Mouse (Mus musculus): ENCODE data around the gene Ccl2. TPM values are rescaled to one million over a fixed set of nuclear protein-coding genes. Genes with fewer than 3 reads are reported as not detected.

Ccl2 gene
- total and polyA plus RNA-seq, 3 experiments = 0.15 TPM; not detected in 2

DNA sequence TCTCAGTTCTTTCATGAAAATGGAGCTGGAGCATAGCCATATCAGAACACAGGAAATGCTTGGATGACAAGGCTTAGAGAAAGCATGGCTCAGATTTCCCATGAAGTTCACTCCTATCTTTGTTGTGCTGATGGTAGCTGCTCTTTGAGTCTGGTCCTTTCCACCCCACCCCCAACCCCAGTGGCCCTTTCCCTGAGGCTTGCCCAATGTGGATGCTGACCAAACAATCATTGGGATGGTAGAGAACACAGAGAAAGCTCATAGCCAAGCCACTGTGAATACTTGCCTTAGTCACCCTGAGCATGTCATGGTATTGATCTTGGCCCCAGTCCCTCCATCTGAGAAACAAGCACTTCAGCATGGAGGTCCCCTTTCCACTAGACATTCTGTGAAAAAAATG, 3.2 kb upstream of the Ccl2 start:
- Histone ChIP-seq H3K79me2 (ENCODE audit: control insufficient read depth, insufficient read depth, low read length, poor library complexity) (no peaks in the 10 kb centered on the region), H3K9ac (ENCODE audit: control insufficient read depth, low read depth, low read length, poor library complexity, severe bottlenecking) (no peak overlapping the region), H3K27ac (ENCODE audit: control insufficient read depth, low read depth, low read length) (no peak overlapping the region), H3K36me3 (ENCODE audit: control insufficient read depth in 1 of 2, insufficient read depth in 2 of 2, low read length in 2 of 2) (no peaks in the 10 kb centered on the region), H3K4me1 (ENCODE audit: control insufficient read depth in 1 of 2, insufficient read depth in 2 of 2, low read length in 2 of 2) (no peaks in the 10 kb centered on the region), H3K9me3 (replicated peaks; ENCODE audit: insufficient read depth, low read length) (no peaks in the 10 kb centered on the region), H3K4me3 (ENCODE audit: control insufficient read depth in 1 of 2, insufficient read depth in 1 of 2, low read depth in 2 of 2, low read length in 2 of 2) (no peak overlapping the region), H3K27me3 (ENCODE audit: control insufficient read depth in 1 of 2, insufficient read depth in 2 of 2, low read length in 2 of 2) (no peaks in the 10 kb centered on the region)
- no peak for TF ChIP-seq SMC3 (IDR thresholded peaks at IDR 0.05; ENCODE audit: low read depth, low read length)
- TF ChIP-seq JUND (IDR thresholded peaks at IDR 0.05; ENCODE audit: low read depth, low read length) = no peak
- no peak for TF ChIP-seq NELFE (IDR thresholded peaks at IDR 0.05; ENCODE audit: low read depth, low read length)
- no peak for TF ChIP-seq POLR2AphosphoS2 (IDR thresholded peaks at IDR 0.05; ENCODE audit: low read length)
- no peak for TF ChIP-seq TBP (IDR thresholded peaks at IDR 0.05; ENCODE audit: low read depth, low read length)
- no peak for TF ChIP-seq GABPA (IDR thresholded peaks at IDR 0.05; ENCODE audit: low read depth, low read length)
- no peak for TF ChIP-seq ZKSCAN1 (IDR thresholded peaks at IDR 0.05; ENCODE audit: low read depth, low read length)
- TF ChIP-seq MAFK (IDR thresholded peaks at IDR 0.05; ENCODE audit: borderline replicate concordance, low read depth, low read length) = no peak
- no peak for TF ChIP-seq RAD21 (IDR thresholded peaks at IDR 0.05; ENCODE audit: low read depth, low read length)
- no peak for TF ChIP-seq ETS1 (IDR thresholded peaks at IDR 0.05; ENCODE audit: low read depth, low read length)
- no peak for TF ChIP-seq POLR2A (IDR thresholded peaks at IDR 0.05; ENCODE audit: control insufficient read depth in 1 of 2, insufficient read depth in 1 of 2, low read depth in 1 of 2, low read length in 2 of 2, poor library complexity in 1 of 2)
- no peak for TF ChIP-seq MYB (IDR thresholded peaks at IDR 0.05; ENCODE audit: low read depth, low read length)
- no peak for TF ChIP-seq MYC (IDR thresholded peaks at IDR 0.05; ENCODE audit: low read depth, low read length)
- TF ChIP-seq MAZ (IDR thresholded peaks at IDR 0.05; ENCODE audit: low read depth, low read length) = no peak
- no peak for TF ChIP-seq CTCF (IDR thresholded peaks at IDR 0.05 in 2 of 3, conservative IDR thresholded peaks at IDR 0.05 in 1 of 3; ENCODE audit: control insufficient read depth in 1 of 3, insufficient read depth in 1 of 3, low read depth in 2 of 3, low read length in 3 of 3, poor library complexity in 1 of 3, severe bottlenecking in 1 of 3)
- TF ChIP-seq EP300 (IDR thresholded peaks at IDR 0.05; ENCODE audit: low read depth in 1 of 2, low read length in 2 of 2) = no peak
- TF ChIP-seq SIN3A (IDR thresholded peaks at IDR 0.05; ENCODE audit: low read length) = no peak
- no peak for TF ChIP-seq MEF2A (IDR thresholded peaks at IDR 0.05; ENCODE audit: extremely low read depth, insufficient replicate concordance, low read depth, low read length, poor library complexity, severe bottlenecking)
- TF ChIP-seq KAT2A (conservative IDR thresholded peaks at IDR 0.05; ENCODE audit: low read depth, low read length) = no peak
- TF ChIP-seq E2F4 (IDR thresholded peaks at IDR 0.05; ENCODE audit: borderline replicate concordance, low read depth, low read length) = no peak
- no peak for DNase-seq (ENCODE audit: low read depth, low spot score)

DNA sequence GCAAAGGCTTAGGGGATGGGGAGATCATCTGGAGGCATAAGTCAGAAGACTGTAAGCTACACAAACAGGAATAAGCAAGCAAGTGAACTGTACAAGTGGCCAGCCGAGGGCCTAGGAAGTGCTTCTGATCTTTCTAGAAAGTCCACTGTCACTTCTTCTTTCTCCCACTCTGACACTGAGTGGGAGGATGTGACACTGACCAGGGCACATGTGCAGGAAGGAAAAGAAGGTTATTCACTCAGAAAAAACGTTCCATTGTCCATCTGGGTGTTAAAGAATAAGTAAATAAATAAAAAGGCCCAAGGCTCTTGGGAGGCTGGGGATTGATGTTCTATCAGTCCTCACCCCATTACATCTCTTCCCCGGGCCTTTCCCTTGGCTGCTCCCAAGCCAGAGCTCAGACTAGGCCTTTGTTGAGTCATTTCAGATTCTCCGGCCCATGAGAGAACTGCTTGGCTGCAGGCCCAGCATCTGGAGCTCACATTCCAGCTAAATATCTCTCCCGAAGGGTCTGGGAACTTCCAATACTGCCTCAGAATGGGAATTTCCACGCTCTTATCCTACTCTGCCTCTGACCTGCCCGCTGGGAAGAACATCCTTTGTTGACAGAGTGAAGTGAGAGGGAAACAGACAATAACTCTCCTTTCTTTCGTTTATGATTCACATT, 2.6 kb upstream of the Ccl2 start:
- TF ChIP-seq POLR2AphosphoS5 (IDR thresholded peaks at IDR 0.05; ENCODE audit: borderline replicate concordance, low read depth, low read length) = no peak
- TF ChIP-seq TAL1 (IDR thresholded peaks at IDR 0.05; ENCODE audit: low read length) = no peak
- no peak for TF ChIP-seq USF1 (IDR thresholded peaks at IDR 0.05; ENCODE audit: low read depth, low read length)
- TF ChIP-seq HCFC1 (IDR thresholded peaks at IDR 0.05; ENCODE audit: low read depth, low read length) = no peak
- TF ChIP-seq MYB (IDR thresholded peaks at IDR 0.05; ENCODE audit: low read depth, low read length) = no peak
- no peak for TF ChIP-seq ETS1 (IDR thresholded peaks at IDR 0.05; ENCODE audit: low read depth, low read length)
- no peak for TF ChIP-seq GATA1 (IDR thresholded peaks at IDR 0.05; ENCODE audit: low read depth, low read length)
- no peak for TF ChIP-seq ZC3H11A (IDR thresholded peaks at IDR 0.05; ENCODE audit: low read depth, low read length)
- TF ChIP-seq POLR2AphosphoS2 (IDR thresholded peaks at IDR 0.05; ENCODE audit: low read length) = no peak
- TF ChIP-seq ZKSCAN1 (IDR thresholded peaks at IDR 0.05; ENCODE audit: low read depth, low read length) = no peak
- no peak for TF ChIP-seq NELFE (IDR thresholded peaks at IDR 0.05; ENCODE audit: low read depth, low read length)
- TF ChIP-seq ELF1 (IDR thresholded peaks at IDR 0.05; ENCODE audit: low read depth, low read length) = no peak
- no peak for TF ChIP-seq USF2 (IDR thresholded peaks at IDR 0.05; ENCODE audit: borderline replicate concordance in 1 of 2, insufficient read depth in 1 of 2, low read depth in 1 of 2, low read length in 2 of 2)
- TF ChIP-seq SMC3 (IDR thresholded peaks at IDR 0.05; ENCODE audit: low read depth, low read length) = no peak
- TF ChIP-seq E2F4 (IDR thresholded peaks at IDR 0.05; ENCODE audit: borderline replicate concordance, low read depth, low read length) = no peak
- TF ChIP-seq MAZ (IDR thresholded peaks at IDR 0.05; ENCODE audit: low read depth, low read length) = no peak
- no peak for TF ChIP-seq CTCF (IDR thresholded peaks at IDR 0.05 in 2 of 3, conservative IDR thresholded peaks at IDR 0.05 in 1 of 3; ENCODE audit: control insufficient read depth in 1 of 3, insufficient read depth in 1 of 3, low read depth in 2 of 3, low read length in 3 of 3, poor library complexity in 1 of 3, severe bottlenecking in 1 of 3)
- no peak for TF ChIP-seq MAX (IDR thresholded peaks at IDR 0.05; ENCODE audit: low read length)
- no peak overlapping the region for H3K4me3 ChIP-seq (ENCODE audit: control insufficient read depth in 1 of 2, insufficient read depth in 1 of 2, low read depth in 2 of 2, low read length in 2 of 2)
- no peak for DNase-seq (ENCODE audit: low read depth, low spot score)
- no peaks in the 10 kb centered on the region for H3K9me3 ChIP-seq (replicated peaks; ENCODE audit: insufficient read depth, low read length)
- no peaks in the 10 kb centered on the region for H3K79me2 ChIP-seq (ENCODE audit: control insufficient read depth, insufficient read depth, low read length, poor library complexity)
- no peak overlapping the region for H3K27ac ChIP-seq (ENCODE audit: control insufficient read depth, low read depth, low read length)
- no peaks in the 10 kb centered on the region for H3K4me1 ChIP-seq (ENCODE audit: control insufficient read depth in 1 of 2, insufficient read depth in 2 of 2, low read length in 2 of 2)
- H3K36me3 ChIP-seq (ENCODE audit: control insufficient read depth in 1 of 2, insufficient read depth in 2 of 2, low read length in 2 of 2) = no peaks in the 10 kb centered on the region
- H3K27me3 ChIP-seq (ENCODE audit: control insufficient read depth in 1 of 2, insufficient read depth in 2 of 2, low read length in 2 of 2) = no peaks in the 10 kb centered on the region
- no peak overlapping the region for H3K9ac ChIP-seq (ENCODE audit: control insufficient read depth, low read depth, low read length, poor library complexity, severe bottlenecking)
